ENCODE assay signal across 12 mouse cellular contexts in the genomic region with DNA sequence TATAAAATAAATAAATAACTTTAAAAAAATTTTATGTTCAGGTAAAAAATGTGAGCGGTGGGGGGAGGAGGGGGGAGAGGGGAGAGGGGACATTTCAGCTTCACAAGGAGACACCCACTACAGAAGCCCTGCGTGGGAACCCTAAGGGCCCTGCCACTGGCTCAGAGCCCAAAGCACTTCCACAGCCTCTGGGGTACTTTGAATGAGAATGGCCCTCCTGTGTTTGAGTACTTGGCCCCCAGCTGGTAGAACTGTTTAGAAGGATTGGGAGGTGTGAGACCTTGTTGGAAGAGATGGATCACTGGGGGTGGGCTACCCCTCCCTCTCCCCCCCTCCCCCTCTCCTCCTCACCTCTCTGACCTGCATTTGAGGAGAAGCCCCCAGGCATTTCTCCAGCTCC.
"Had no signal": no experiment of that assay in that cellular context is flagged by ENCODE, and none has a peak within 500 bp of the region (broad histone marks: within the 10 kb centered on the region; RNA-seq: fewer than 3 reads in every experiment).

No protein-coding gene starts in this region.

- H3K27me3 ChIP-seq: limb, embryonic 13.5 days; stomach, embryonic 15.5 days had no signal

- H3K9ac ChIP-seq: limb, embryonic 13.5 days; liver, embryonic 14.5 days; stomach, embryonic 15.5 days had no signal

- H3K36me3 ChIP-seq: stomach, embryonic 15.5 days had no signal

- H3K4me2 ChIP-seq: limb, embryonic 13.5 days; stomach, embryonic 15.5 days had no signal

- ATAC-seq: intestine, postnatal 0 days had no signal

- H3K4me3 ChIP-seq: layer of hippocampus, adult 2 months; limb, embryonic 13.5 days; stomach, embryonic 15.5 days had no signal

- H3K9me3 ChIP-seq: limb, embryonic 13.5 days; stomach, embryonic 15.5 days had no signal

- H3K27ac ChIP-seq: kidney, postnatal 0 days; limb, embryonic 13.5 days; liver, embryonic 14.5 days; stomach, embryonic 15.5 days had no signal

- DNase-seq: kidney, adult 8-10 months; kidney, postnatal 36 days; lung, adult 18-20 months; midbrain, embryonic 14.5 days; right cerebral cortex, postnatal 14 days; thymus, postnatal 36 days had no signal
